Mouse (Mus musculus) ES-E14 (cell line): ENCODE data around the gene Tubb5.

ENCODE experiments used
- HCFC1 ChIP-seq: IDR thresholded peaks from 2 replicates; pipeline ENCODE4 v1.6.1; 2012; ENCODE audit warnings: low read length, inconsistent platforms, borderline replicate concordance; ENCODE audit not compliant: insufficient read depth
- MAFK ChIP-seq: IDR thresholded peaks from 2 replicates; pipeline ENCODE4 v1.6.1; 2014; ENCODE audit warnings: mild to moderate bottlenecking, low read depth, low read length, inconsistent platforms; ENCODE audit not compliant: insufficient read depth
- ZC3H11A ChIP-seq: IDR thresholded peaks from 2 replicates; pipeline ENCODE4 v1.6.1; 2012; ENCODE audit warnings: low read depth, mild to moderate bottlenecking, inconsistent platforms, low read length, borderline replicate concordance
- ZNF384 ChIP-seq: IDR thresholded peaks from 2 replicates; pipeline ENCODE4 v1.6.1; 2012; ENCODE audit warnings: low read depth, low read length, inconsistent platforms

GRCm38 (mm10) chr17:35800905-35801304, 37.2 kb downstream of the Tubb5 start:
- TF ChIP-seq MAFK (no peak), ZC3H11A (no peak), ZNF384 (no peak), HCFC1 (no peak)
